Mouse (Mus musculus) ovary, adult 18-20 months (tissue): ENCODE data around the gene Tln2.

ENCODE experiments used
- DNase-seq: peaks from one replicate; pipeline ENCODE4 v3.0.0; 2022; ENCODE audit warnings: low spot score, mixed read lengths

The Tln2 gene

DNA sequence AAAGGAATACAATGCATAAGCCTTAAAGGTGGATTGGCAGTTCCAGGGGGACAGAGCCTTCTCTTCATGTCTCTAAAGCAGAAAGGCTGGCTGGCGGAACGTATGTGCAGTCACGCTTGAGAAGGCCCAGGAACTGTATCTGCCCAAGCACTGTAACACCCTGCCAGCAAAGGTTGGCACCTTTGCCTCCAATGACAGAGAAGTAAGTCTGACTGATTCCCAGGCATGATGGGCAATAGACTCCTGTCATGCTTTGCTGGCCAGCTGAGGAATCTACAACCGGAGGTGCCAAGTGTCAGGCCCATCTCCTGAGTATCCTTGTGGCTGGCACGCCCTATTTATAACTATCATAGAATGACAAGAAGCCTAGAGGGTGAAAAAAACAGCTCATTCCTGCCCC is 83.3 kb downstream of the Tln2 start:
- DNase-seq = no peak

DNA sequence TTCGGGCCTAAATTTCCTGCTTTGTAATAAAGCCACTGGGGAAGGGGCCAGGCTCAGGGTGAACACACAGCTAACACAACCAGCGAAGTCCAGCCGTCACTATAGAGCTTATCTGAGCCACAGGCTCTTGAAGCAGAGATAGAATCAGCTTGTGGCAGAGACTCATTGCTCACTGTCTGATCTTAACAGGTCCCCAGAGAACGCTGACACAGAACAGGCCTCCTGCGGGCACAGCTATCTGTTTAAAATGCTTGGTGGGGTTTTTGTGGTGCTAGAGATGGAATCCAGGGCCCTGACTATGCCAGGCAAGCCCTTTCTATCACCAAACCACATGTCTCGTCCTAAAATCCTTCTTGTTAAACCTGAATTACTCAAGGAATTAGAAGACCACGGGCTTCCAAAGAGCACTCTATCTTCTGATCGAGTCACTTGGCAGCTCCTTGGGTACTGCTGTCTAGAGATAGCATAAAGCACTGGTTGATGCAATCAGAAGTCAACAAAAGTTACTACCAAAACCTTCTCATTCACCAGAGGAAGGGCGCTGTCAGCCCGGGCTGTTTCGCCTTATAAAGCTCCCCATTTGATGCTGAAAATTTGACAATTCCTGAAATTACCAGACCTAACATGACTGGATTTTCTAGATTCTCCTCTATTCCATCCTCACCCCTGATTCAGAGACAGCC is 95.9 kb downstream of the Tln2 start:
- DNase-seq = no peak

DNA sequence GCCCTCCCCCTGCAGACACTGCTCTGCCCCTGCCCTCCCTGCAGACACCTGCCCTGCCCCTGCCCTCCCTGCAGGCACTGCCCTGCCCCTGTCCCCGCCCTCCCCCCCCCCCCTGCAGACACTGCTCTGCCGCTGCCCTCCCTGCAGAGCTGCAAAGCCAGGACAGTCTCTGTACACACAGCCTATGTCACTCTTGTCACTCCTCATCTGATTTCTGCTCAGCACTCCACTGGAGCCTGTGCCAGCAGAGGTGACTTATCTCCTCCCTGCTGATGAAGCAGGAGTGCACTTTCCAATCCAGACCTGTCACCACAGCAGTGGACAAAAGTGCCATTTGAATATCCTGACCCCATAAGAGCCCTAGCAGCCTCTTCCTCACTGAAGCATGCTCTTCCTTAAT is 118.0 kb downstream of the Tln2 start:
- no peak for DNase-seq

DNA sequence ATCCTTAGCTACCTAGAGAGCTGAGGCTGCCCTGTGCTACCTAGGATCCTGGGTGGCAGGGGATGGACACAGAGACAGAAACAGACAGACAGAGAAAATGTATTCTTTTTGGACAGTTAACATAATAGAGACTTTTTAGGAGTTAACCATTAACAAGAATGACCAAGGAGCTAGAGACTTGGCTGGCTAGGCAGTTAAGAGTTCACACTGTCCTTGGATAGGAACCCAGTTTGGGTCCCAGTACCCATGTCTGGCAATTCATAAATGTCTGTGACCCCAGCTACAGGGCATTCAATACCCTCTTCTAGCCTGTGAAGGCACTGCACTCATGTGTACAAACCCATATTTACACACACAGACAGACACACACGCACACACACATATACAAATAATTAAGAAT is 122.0 kb downstream of the Tln2 start:
- DNase-seq = no peak

DNA sequence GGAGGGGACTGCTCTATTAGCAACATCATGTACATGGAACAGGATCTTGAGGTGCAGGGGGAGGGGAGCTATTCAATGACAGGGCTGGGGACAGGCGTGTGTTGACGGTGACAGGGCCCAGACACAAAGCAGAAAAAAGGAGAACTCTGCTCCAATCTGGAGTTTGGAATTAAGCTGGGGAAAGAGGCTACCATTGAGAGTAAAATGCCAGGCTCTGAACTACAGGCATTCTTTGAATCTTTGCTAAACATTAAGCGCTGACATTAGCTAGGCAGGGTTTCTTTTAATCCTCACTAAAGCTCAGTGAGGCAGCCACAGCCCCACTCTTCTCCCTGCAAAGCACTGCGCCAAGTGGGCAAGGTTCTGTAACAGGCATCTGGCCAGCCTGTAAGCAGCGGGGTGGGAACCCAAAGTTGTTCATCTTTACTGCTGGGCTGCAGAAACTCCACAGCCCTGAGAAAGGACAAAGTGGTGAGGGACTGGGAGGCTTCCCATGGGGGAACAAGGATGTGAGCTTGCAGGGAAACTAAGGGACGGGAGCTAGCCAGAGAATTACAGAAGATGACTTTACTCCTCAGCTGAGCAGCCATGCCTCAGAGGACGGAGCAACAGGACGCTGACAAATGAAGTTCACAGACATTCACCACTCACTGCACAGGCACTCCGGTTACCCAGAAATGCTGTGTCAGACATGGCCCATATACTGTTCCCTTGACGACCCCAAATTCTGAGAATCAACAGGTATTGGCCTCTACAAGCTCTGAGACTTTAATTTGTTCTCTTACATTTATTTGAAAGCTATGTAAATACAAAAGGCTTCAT is 124.0 kb downstream of the Tln2 start:
- no peak for DNase-seq

DNA sequence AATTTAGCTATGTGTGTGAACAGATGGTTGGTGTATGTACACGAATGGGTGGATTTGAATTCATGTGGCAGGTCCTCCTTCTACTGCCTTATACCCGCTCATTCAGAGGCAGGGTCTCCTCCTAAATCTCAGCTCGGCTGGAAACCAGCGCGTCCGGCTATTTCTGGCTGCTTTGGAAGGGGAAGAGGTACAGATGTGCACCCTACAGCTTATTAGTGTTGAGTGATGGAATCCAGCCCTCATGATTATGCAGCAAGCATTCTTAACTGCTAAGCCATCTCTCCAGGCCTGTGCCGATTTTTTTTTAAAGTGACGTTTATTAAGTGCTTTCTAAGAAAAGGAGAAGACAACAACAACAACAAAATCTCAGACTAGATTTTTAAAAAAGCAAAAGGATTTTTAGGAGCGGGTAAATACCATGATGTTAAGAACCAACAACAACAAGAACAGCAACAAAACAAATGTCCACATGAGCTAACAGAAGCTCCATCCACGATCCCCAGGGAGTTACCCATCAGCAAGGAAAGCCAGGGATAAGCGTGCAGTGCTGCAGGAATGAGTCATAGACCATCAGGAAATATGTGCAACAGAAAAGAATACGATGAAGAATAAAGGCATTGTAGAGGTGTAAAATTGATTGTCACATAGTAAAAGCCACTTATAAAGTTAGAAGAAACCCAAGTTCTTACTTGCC is 130.2 kb downstream of the Tln2 start:
- DNase-seq = no peak

DNA sequence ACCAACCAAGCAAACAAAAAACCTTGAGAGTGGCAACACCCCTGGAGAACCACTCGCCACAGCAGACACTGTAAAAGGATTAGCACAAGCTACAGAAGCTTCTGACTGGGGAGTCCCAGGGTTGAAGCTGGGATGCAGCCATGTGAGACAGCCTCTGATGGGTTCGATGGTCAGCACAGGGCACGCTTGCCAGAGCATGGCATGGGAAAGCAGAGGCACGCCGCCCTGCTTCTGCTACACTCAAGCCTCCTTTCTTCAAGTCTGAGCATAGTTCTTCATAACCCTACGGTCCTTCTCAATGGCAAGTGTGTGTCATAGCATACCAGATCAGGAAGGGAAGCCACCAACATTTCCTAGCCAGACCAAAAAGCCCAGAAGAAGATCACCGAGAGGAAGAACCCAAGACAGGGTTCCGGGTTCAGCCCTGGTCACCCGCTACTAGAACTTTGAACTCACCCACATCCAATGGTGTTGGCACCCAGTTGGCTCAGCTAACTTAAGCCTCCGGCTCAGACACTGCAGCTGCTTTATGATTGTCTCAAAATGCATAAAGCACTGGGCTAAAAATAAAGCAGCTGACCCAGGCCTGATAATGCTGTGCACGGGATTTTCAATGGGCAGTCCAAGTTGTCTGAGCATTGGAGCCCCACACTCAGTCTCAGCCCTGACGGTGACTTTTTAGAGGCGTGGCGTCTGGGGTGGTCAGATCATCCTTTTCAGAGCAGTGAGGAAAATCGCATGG is 131.0 kb downstream of the Tln2 start:
- DNase-seq = no peak

DNA sequence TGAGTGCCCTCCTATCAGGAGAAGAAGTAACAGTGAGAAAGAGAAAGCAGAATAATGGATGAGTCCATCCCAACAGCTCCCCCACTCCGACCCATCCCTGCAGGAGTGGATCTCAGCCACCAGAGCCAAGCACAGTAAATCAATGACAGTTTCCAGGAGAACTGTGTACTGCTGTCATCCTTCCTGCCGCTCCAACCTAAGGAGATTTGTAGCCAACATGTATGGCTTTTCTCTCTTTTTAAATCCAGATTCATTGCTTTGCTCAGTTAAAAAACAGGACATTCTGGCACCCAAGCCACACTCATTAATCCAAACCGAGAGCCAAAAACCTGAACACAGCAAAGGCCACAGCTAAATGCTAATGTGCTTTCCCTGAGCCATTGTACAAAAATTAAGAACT is 133.2 kb downstream of the Tln2 start:
- DNase-seq = no peak

DNA sequence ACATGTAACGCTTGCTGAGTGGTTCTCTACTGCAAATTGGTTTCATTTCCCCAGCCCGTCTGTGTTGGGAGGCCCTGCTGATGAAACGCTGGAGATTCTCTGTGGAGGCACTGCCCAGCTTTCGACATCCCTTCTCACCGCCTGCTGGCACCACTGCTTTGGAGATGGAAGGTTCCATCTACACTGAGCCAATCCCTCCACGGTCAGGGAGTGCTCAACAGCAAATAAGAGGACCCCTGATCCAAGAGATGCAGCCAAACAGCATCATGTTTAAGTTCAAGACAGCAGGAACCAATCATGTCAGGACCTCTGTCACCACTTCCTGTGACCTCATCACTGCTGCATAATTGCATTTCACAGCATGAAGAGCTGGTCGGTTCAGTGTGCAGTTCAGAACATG is 135.4 kb downstream of the Tln2 start:
- no peak for DNase-seq

DNA sequence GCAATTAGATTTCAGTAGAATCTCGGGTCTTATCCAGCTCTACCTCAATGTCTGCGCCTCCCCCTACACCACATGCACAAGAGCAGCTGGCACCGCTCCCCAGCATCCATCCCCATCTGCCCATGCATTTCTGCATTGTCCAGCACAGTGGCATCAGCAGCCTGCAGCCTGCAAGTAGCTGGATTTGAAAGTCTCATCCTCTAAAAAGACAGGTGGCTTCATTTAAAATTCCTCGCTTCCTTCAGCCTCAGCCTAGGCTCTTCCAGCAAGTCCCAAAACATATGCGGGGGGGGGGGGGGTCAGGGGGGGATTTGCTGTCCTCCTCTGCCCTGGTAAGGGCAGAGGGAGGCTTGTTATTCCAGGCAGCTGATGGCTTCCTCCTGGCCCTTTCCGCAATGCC is 141.4 kb downstream of the Tln2 start:
- DNase-seq = no peak

DNA sequence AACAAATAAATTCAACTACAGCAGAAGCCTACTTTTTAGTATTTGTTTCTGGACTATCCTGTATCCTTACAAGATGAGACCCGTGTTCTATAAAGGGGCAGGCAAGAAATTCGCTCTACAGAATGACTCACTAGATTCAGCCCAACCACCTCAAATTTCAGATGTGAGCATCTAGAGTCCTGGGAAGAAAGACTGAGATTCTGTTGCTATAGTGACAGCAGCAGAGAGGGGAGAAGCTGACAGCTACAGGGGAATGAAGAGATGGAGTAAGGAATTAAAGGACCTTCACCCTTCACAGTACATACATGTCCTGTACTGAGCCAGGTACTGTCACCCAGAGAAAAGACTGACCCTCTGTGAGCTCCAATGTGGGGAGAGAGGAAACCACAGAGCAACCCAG is 148.8 kb downstream of the Tln2 start:
- no peak for DNase-seq

DNA sequence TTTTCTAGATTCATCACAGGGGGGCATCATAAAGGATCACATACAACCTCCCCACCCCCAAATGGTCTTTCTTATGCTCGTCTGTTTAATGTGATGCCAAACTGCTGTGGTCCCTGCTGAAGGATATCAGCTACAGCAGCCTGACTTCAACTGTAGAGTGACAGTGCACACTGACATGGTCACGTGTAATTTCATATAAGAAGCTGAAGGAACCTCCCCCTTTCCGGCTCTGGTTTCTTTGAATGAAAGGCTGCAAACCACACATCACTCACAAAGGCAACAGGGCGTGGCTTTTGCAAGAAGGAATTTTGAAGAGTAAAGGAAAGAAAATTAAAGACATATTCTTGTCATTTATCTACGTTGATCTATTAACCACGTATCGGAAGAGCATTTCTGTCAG is 154.8 kb downstream of the Tln2 start:
- DNase-seq = no peak

DNA sequence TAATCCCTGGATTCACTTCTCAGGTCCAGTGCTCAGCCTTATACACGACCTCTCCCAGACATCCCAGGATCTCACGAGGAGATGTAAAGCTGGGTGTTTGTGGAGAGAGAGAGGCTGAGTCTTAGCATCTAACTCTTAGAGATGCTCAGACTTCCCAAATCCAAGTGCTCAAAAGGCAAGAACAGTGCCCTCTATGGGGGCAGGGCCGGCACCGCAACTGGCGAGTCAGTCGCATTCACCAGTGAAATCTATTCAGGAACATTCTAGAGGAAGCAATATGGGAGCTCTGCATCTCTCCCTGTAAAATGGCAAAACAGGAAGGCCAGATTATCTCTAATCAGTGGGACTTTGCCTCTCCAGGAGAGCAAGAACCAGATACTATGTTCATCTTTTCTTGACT is 159.9 kb downstream of the Tln2 start:
- no peak for DNase-seq

DNA sequence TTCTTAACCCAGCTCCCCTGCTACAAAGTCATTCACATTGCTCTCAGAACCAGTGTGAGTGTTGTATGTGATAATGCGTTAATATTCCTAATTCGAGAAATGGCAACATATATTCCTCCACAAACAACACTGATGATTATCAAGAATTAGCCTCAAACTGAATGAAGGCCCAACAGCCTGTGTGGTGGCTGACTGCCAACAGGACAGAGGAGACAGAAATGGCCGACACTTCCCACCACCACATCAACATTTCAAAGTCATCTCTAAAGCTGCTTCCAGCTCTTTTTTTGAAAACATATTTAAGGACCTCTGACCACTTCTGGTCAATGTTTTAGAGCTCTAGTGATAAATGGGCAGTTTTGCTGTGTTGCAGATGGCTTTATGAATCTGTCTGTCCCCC is 161.7 kb downstream of the Tln2 start:
- DNase-seq = no peak

DNA sequence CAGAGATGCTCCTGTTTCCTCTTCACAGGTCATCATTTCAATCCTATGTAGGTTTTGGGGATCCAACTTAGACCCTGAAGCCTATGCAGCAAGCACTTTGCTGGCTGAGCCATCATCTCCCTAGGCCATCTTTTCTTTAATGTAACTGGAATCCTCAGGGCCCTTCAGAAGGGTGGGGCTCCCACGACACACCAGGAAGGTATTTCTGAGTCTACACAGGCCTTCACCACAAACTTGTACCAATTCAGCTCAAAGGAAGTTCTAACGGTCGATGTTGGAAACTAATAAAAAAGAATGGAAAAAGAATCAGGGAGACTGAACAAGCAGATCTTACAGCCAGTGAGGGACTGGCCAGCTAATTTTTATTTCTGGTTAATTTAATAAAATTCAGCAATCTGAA is 163.1 kb downstream of the Tln2 start:
- no peak for DNase-seq

DNA sequence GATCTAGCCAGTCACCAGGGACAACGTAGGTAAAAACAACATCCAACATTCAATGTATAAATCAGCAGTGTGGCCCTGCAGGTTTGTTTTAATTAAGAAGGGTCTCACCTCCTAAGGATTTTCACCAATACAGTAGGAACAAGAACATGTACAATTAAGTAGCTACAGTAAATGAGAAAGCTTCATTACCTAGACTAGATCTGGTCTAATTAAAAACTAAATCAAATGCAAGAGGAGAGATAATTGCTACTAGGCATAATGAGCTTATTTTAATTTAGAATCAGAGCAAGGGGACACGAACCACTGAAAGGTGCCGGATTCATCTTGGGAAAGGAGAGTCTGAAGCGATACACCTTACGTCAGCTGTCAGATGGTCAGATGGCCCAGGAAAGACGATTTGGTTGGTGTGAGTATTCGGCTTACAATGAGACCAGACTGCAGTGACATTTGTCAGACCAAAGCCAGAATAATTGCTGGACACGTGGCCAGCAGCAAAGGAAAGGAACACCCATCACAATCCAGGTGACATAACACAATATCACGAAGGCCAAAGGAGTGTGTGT is 175.4 kb downstream of the Tln2 start:
- DNase-seq = no peak

DNA sequence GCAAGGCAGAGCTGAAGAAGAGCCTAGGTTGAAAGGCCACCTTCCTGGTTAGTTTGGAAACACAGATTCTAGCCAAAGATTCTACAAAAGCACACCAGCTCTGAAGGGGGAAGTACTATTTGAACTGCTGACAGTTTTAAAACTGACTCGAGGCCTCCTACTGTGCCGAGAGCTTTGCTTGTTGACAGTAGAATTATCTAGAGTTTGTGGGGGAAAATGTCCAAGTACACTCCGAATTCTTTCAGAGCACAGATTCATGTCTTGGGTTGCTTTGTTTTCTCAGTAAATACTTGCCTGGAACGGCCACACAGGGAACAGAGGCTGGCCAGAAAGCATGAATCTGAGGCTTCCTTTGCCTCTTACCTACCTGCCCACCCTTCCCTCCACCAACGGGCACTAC is 179.4 kb downstream of the Tln2 start:
- DNase-seq = peak; percentile 6

DNA sequence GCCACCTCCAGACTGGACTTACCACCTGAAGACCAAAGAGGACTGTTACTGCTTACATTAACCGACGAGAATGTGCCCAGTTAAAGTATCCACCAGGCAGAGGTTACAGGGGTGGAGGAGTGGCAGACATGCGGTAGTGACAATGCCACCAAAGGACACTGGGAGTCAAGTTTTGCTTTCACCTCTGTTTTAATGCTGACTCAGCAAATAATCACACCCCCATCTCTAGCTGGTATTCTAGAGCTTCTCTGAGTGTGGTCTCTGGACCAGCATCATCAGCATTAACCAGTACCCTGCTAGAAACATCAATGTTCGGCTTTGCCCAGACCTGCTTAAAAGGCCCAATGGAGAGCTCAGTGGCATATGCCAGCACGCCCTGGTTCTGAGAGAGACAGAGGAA is 180.7 kb downstream of the Tln2 start:
- no peak for DNase-seq

DNA sequence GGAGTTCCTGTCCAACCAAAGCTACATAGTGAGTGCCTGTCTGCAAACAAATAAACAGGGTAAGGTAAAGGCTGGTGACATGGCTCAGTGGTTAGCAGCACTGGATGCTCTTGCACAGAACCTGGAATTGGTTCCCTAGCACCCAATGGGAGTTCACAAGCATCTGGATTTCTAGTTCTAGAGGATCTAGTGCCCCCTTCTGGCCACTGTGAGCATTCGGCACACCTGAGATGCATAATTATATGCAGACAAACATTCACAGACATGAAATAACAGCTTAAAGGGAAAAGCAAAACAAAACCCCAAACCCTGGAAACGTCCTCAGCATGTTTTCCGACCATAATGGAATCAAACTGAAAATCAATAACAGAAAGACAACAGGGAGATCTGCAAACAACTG is 191.4 kb downstream of the Tln2 start:
- no peak for DNase-seq

DNA sequence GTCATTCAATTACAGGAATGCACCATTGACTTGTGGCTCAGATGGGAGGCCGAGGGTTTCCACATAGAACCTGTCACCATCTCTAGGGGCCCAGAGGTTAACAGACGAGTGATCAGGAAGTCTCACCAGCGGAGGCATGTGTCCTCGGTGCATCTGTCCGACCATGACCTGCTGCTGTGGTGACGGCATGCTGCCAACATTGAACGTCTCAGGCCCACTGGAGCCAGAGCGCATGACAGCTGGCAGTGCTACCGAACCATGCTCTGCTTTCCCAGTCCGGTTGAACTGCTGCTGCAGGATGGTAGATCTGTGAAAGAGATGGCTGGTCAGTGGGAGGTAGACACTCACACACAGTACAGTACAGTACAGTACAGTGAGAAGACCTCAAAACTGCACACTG is 197.0 kb downstream of the Tln2 start:
- no peak for DNase-seq

DNA sequence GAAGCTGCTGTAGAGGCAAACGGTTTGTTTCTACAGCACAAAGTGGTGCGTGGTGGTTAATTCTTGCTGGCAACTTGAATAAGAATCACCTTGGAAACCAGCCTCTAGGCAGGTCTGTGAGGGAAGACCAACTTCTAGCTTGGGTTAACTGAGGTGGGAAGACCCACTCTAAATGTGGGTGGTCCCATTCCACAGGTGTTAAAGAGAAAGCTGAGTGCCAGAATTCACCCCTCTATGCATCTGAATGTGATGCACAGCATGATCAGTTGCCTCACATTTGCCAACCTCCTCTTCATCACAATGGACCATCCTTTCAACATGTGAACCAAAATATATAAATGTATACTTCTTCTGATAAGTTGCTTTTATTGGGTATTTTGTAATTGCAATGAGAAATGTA is 197.4 kb downstream of the Tln2 start:
- DNase-seq = no peak

DNA sequence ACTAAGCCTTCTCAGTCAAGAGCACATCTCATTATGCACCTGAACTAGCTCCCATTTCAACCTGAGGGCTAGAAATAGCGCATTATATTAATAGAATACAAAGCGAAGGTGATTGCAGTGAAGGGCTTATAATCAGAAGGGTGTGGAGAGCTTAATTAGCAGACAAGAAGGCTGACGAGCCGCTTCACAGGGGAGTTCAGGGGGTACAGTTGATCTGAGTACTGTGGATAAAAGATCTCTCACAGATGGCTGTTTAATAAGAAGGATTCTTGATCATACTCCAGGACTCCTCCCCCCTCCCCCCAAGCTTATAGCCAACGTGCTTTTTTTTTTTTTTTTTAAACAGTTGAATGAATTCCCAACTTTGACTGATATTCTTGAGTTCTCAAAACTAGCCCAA is 198.0 kb downstream of the Tln2 start:
- DNase-seq = no peak
